1 mouse cellular context compared by ENCODE assay signal in genomic region chr9:37546889-37547288, GRCm38 (mm10).
TF ChIP-seq lines count a peak whose summit lies in the region.

No protein-coding gene starts in this region.

TF ChIP-seq in CH12.LX, 34 proteins besides CTCF, POLR2A, EP300 and RAD21:
- TF ChIP-seq IRF4 (IDR thresholded peaks at IDR 0.05; ENCODE audit: low read depth, low read length) (no peak), ZMIZ1 (IDR thresholded peaks at IDR 0.05; ENCODE audit: low read depth, low read length) (no peak), SMC3 (IDR thresholded peaks at IDR 0.05; ENCODE audit: low read depth, low read length) (peak; percentile 41; the same call in 1 of the 2 replicates), NRF1 (IDR thresholded peaks at IDR 0.05; ENCODE audit: low read depth, low read length) (no peak), MYC (IDR thresholded peaks at IDR 0.05; ENCODE audit: low read depth, low read length) (0 out of 2 replicates have a peak, but pooled peaks have one; percentile 37), JUND (conservative IDR thresholded peaks at IDR 0.05; ENCODE audit: low read depth, low read length) (no peak)
